Mouse (Mus musculus): ENCODE data around the gene Ube2e1.

- TF ChIP-seq POLR2A (IDR thresholded peaks at IDR 0.05; ENCODE audit: extremely low read depth, insufficient read depth, low read length) = no peak
- no peak for TF ChIP-seq CTCF (IDR thresholded peaks at IDR 0.05; ENCODE audit: low read depth, low read length)
These were observed 28.9 kb downstream of the Ube2e1 start for GRCm38 (mm10) chr14:18302750-18303149.
